Mouse (Mus musculus) kidney, embryonic 14.5 days (tissue): ENCODE data around the gene Tbcc. TPM values are rescaled to one million over a fixed set of nuclear protein-coding genes. Genes with fewer than 3 reads are reported as not detected.

Source experiments
- ATAC-seq: fragments of 200-750 bp; cut with Nextera tagmentation; 2 replicates; pipeline ENCODE4 v1.8.0; 2017; ENCODE audit warnings: moderate number of reproducible peaks, mild to moderate bottlenecking, moderate TSS enrichment, moderate library complexity; ENCODE audit not compliant: low FRiP score, low TSS enrichment
- H3K27ac ChIP-seq: fragments of 300-500 bp; sonication (generic); 2 replicates; pipeline ENCODE4 v1.5.1; 2014; ENCODE audit warnings: low read depth, mild to moderate bottlenecking, low read length, moderate library complexity, mixed read lengths
- H3K27me3 ChIP-seq: fragments of 300-500 bp; sonication (generic); 2 replicates; pipeline ENCODE4 v1.6.1; 2014; ENCODE audit warnings: mild to moderate bottlenecking, low read length; ENCODE audit not compliant: control insufficient read depth, insufficient read depth
- H3K36me3 ChIP-seq: fragments of 300-500 bp; sonication (generic); 2 replicates; pipeline ENCODE4 v1.6.1; 2014; ENCODE audit warnings: low read length, mixed read lengths; ENCODE audit not compliant: control insufficient read depth, insufficient read depth
- H3K4me1 ChIP-seq: fragments of 300-500 bp; sonication (generic); 2 replicates; pipeline ENCODE4 v1.6.1; 2014; ENCODE audit warnings: low read length, mixed read lengths; ENCODE audit not compliant: control insufficient read depth, insufficient read depth
- H3K4me2 ChIP-seq: fragments of 300-500 bp; sonication (generic); replicated peaks from 2 replicates; pipeline ENCODE4 v1.6.1; 2014; ENCODE audit warnings: low read depth, mild to moderate bottlenecking, low read length
- H3K4me3 ChIP-seq: fragments of 300-500 bp; sonication (generic); 2 replicates; pipeline ENCODE4 v1.5.1; 2014; ENCODE audit warnings: mild to moderate bottlenecking, low read length
- H3K9ac ChIP-seq: fragments of 300-500 bp; sonication (generic); 2 replicates; pipeline ENCODE4 v1.6.1; 2014; ENCODE audit warnings: low read depth, mild to moderate bottlenecking, low read length, moderate library complexity
- H3K9me3 ChIP-seq: fragments of 300-500 bp; sonication (generic); 2 replicates; pipeline ENCODE4 v1.6.1; 2016; ENCODE audit warnings: low read length; ENCODE audit not compliant: control insufficient read depth
- WGBS: fragments of 180-500 bp; shearing (Covaris S2); extraction: QIAGEN DNeasy Blood & Tissue Kit; methylation state at CpG from one replicate; pipeline ENCODE4 v1.1.7; 2014; 5-methylcytosine and 5-hydroxymethylcytosine counted together
- polyA plus RNA-seq: library from polyadenylated mRNA; unstranded; fragments of >200 nt; fragmentation: Nextera tagmentation; extraction: Ambion mirVana; gene quantifications from 2 replicates; pipeline ENCODE4 v1.2.1, GENCODE M21; 2014

The Tbcc gene
- polyA plus RNA-seq, 1 experiment from 2014 or later, result 71.0 TPM

DNA sequence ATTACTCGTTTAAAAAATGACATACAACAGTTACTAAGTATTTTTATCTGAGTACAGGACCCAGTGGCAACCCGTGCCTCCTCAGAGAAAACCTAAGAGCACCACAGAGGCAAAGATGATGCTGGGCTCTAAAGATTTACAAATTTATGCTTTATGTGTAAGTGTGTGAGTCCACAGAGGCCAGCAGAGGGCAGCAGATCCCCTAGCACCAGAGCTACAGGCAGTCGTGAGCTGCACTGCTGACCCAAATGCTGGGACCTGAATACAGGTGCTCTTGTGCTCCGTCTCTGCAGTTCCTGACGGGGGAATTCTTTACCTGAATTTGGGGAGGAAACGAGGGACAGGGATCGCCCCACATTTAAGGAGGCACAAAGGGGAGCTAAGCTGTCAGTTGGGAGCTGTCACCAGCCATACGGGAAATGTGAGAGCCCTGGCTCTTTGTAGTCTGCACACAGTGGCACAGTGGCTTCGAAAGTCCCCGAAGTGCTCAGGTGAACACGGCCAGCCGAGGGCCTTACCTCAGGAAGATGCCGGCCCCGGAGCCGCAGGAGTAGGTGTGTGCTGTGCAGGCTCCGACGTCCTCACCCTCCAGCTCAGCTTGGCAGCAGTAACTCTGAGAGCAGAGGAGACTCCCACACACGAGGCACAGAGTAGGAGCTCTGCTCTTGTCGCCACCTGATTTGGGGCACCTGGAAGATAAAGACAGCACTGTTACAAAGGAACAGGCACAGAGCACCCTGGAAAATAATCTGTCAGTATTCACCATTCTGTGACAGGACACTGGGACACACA, 43.3 kb downstream of the Tbcc start:
- 80% methylated on average over 19 of the region's 19 CpGs for WGBS
- Histone ChIP-seq H3K36me3 (peaks cover 93% of the 10 kb centered on the region), H3K4me1 (no peaks in the 10 kb centered on the region), H3K9me3 (no peaks in the 10 kb centered on the region), H3K27ac (no peak overlapping the region), H3K4me3 (no peak overlapping the region), H3K9ac (no peak overlapping the region), H3K27me3 (no peaks in the 10 kb centered on the region), H3K4me2 (no peak overlapping the region)
- no peak for ATAC-seq

DNA sequence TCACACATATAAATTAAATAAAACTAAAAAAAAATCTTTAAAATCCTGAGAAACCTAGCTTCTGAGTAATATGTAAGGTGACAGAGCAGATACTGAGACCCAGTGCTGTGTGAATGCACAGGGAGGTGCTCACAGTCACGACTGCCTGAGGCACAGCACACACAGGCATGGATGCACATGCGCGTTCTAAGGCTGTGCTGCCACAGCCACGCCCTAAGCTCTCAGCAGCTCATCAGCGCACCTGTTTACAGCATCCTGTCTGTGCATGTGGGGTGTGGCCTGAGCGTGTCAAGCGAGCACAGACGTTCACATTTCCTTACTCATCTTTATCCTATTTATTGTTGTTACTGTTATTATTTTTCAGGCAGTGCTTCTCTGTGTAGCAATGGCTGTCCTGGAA, 50.0 kb downstream of the Tbcc start:
- Histone ChIP-seq H3K4me3 (no peak overlapping the region), H3K9me3 (no peaks in the 10 kb centered on the region), H3K4me1 (no peaks in the 10 kb centered on the region), H3K27ac (no peak overlapping the region), H3K36me3 (peaks cover 97% of the 10 kb centered on the region), H3K4me2 (no peak overlapping the region), H3K27me3 (no peaks in the 10 kb centered on the region), H3K9ac (no peak overlapping the region)
- WGBS, result 95% methylated on average over 8 of the region's 8 CpGs
- ATAC-seq, result no peak

Other genes starting within 250 kb of the Tbcc start
- 22.0 and 31.5 TPM in 2 replicates for gene Klc4, start 244.7 kb upstream of the Tbcc start, polyA plus RNA-seq
- gene Mrpl2, start 244.5 kb upstream of the Tbcc start, polyA plus RNA-seq, result 121 and 141 TPM in 2 replicates
- 40.7 and 42.6 TPM in 2 replicates for gene Cul7, start 240.3 kb upstream of the Tbcc start, polyA plus RNA-seq
- gene Rrp36, start 216.3 kb upstream of the Tbcc start, polyA plus RNA-seq, result 54.0 and 66.5 TPM in 2 replicates
- 148 and 174 TPM in 2 replicates for gene Mea1, start 211.9 kb upstream of the Tbcc start, polyA plus RNA-seq
- 91.0 and 110 TPM in 2 replicates for gene Klhdc3, start 209.8 kb upstream of the Tbcc start, polyA plus RNA-seq
- 61.1 and 99.9 TPM in 2 replicates for gene Ppp2r5d, start 185.6 kb upstream of the Tbcc start, polyA plus RNA-seq
- 20.5 and 21.0 TPM in 2 replicates for gene Pex6, start 179.2 kb upstream of the Tbcc start, polyA plus RNA-seq
- gene Gnmt, start 161.5 kb upstream of the Tbcc start, polyA plus RNA-seq, result 0.43 and 1.0 TPM in 2 replicates
- gene Cnpy3, start 138.5 kb upstream of the Tbcc start, polyA plus RNA-seq, result 61.7 and 71.5 TPM in 2 replicates
- gene Ptcra, start 127.0 kb upstream of the Tbcc start, polyA plus RNA-seq, result 0.38 and 0.56 TPM in 2 replicates
- gene 2310039H08Rik, start 118.0 kb upstream of the Tbcc start, polyA plus RNA-seq, result 73.6 and 92.5 TPM in 2 replicates
- gene Rpl7l1, start 108.0 kb upstream of the Tbcc start, polyA plus RNA-seq, result 139 and 164 TPM in 2 replicates
- 2.6 and 5.2 TPM in 2 replicates for gene Bicral, start 32.2 kb upstream of the Tbcc start, polyA plus RNA-seq
- gene Prph2, start 19.8 kb downstream of the Tbcc start, polyA plus RNA-seq, result 0.18 and 0.26 TPM in 2 replicates
- 18.9 and 30.4 TPM in 2 replicates for gene Ubr2, start 119.9 kb downstream of the Tbcc start, polyA plus RNA-seq